Mouse (Mus musculus): Measurements from ENCODE around the gene Cpne1. TPM values are rescaled to one million over a fixed set of nuclear protein-coding genes. Genes with fewer than 3 reads are reported as not detected.

The Cpne1 gene
- total RNA-seq (2014; rRNA removed) (18.3 and 21.9 TPM in 2 replicates), polyA plus RNA-seq (2012; rRNA removed) (30.9 and 32.3 TPM in 2 replicates)

- Histone ChIP-seq H3K4me3 (ENCODE audit: insufficient read depth, low read depth, low read length) (peak within 1 kb of the TSS; percentile 99), H3K79me2 (ENCODE audit: control insufficient read depth, insufficient read depth, low read length) (peaks cover 22% of the 10 kb centered on the region; the same call in 1 of the 2 replicates), H3K27ac (replicated peaks; ENCODE audit: insufficient read depth, low read depth, low read length) (peak within 1 kb of the TSS; percentile 98), H3K27me3 (ENCODE audit: control insufficient read depth, insufficient read depth, low read length) (no peaks in the 10 kb centered on the region), H3K4me1 (ENCODE audit: control insufficient read depth, insufficient read depth, low read length) (peaks cover 8% of the 10 kb centered on the region), H3K9ac (ENCODE audit: low read depth, low read length) (peak within 1 kb of the TSS; percentile 99), H3K36me3 (ENCODE audit: control insufficient read depth, insufficient read depth, low read length) (no peaks in the 10 kb centered on the region)
- peak; percentile 71 for DNase-seq (ENCODE audit: extremely low read depth, low read depth, low spot score)
- no peak for TF ChIP-seq CTCF (IDR thresholded peaks at IDR 0.05; ENCODE audit: low read depth, low read length)
- peak; percentile 59 for TF ChIP-seq POLR2A (IDR thresholded peaks at IDR 0.05; ENCODE audit: extremely low read depth, insufficient read depth, low read length)
- WGBS: 1% methylated on average over 74 of the region's 74 CpGs
Observed at GRCm38 (mm10) chr2:156111358-156112079, at the start of gene Cpne1, which contains the start of gene Rbm12. Cpne1 (minus strand) TSS chr2:156111965. Rbm12 (minus strand) TSS chr2:156111978.

DNA sequence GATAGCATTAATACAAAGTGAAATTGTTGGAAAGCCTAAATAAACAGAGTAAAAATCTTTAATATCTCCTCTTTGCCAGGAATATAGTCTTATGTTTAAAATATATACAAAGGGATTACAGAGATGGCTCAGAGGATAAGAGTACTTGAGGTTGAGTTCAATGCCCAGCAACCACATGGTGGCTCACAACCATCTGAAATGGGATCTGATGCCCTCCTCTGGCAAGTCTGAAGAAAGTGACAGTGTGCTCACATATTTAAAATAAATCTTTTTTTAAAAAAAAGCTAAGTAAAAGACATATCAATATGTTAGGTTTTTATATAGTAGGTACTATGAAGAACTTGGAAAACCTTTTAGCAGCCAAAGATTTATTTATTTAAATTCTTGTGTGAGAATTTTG, 39.8 kb upstream of the Cpne1 start:
- no peaks in the 10 kb centered on the region for H3K27me3 ChIP-seq (ENCODE audit: control insufficient read depth, insufficient read depth, low read length)
- DNase-seq (ENCODE audit: extremely low read depth, low read depth, low spot score): no peak
- H3K27ac ChIP-seq (replicated peaks; ENCODE audit: insufficient read depth, low read depth, low read length): no peak overlapping the region

GRCm38 (mm10) chr2:156147316-156147915, 35.7 kb upstream of the Cpne1 start:
- Histone ChIP-seq H3K36me3 (ENCODE audit: control insufficient read depth, insufficient read depth, low read length) (peaks cover 45% of the 10 kb centered on the region), H3K27me3 (ENCODE audit: control insufficient read depth, insufficient read depth, low read length) (no peaks in the 10 kb centered on the region), H3K79me2 (ENCODE audit: control insufficient read depth, insufficient read depth, low read length) (no peaks in the 10 kb centered on the region), H3K9ac (ENCODE audit: low read depth, low read length) (no peak overlapping the region), H3K4me3 (ENCODE audit: insufficient read depth, low read depth, low read length) (no peak overlapping the region), H3K4me1 (ENCODE audit: control insufficient read depth, insufficient read depth, low read length) (peaks cover 4% of the 10 kb centered on the region; the same call in 1 of the 2 replicates), H3K27ac (replicated peaks; ENCODE audit: insufficient read depth, low read depth, low read length) (no peak overlapping the region)
- no peak for TF ChIP-seq CTCF (IDR thresholded peaks at IDR 0.05; ENCODE audit: low read depth, low read length)
- no peak for TF ChIP-seq POLR2A (IDR thresholded peaks at IDR 0.05; ENCODE audit: extremely low read depth, insufficient read depth, low read length)
- DNase-seq (ENCODE audit: extremely low read depth, low read depth, low spot score): no peak
- 72% methylated on average over 3 of the region's 3 CpGs for WGBS

More for the DNA sequence above, 39.8 kb upstream of the Cpne1 start:
- Histone ChIP-seq H3K79me2 (ENCODE audit: control insufficient read depth, insufficient read depth, low read length) (no peaks in the 10 kb centered on the region; the same call in 1 of the 2 replicates), H3K4me3 (ENCODE audit: insufficient read depth, low read depth, low read length) (no peak overlapping the region), H3K9ac (ENCODE audit: low read depth, low read length) (no peak overlapping the region), H3K36me3 (ENCODE audit: control insufficient read depth, insufficient read depth, low read length) (peaks cover 67% of the 10 kb centered on the region), H3K4me1 (ENCODE audit: control insufficient read depth, insufficient read depth, low read length) (peaks cover 2% of the 10 kb centered on the region; the same call in 1 of the 2 replicates)
- no peak for TF ChIP-seq POLR2A (IDR thresholded peaks at IDR 0.05; ENCODE audit: extremely low read depth, insufficient read depth, low read length)
- no peak for TF ChIP-seq CTCF (IDR thresholded peaks at IDR 0.05; ENCODE audit: low read depth, low read length)

GRCm38 (mm10) chr2:156146272-156146989, 34.7 kb upstream of the Cpne1 start:
- Histone ChIP-seq H3K79me2 (ENCODE audit: control insufficient read depth, insufficient read depth, low read length) (no peaks in the 10 kb centered on the region), H3K36me3 (ENCODE audit: control insufficient read depth, insufficient read depth, low read length) (peaks cover 40% of the 10 kb centered on the region), H3K4me3 (ENCODE audit: insufficient read depth, low read depth, low read length) (no peak overlapping the region), H3K27me3 (ENCODE audit: control insufficient read depth, insufficient read depth, low read length) (no peaks in the 10 kb centered on the region), H3K9ac (ENCODE audit: low read depth, low read length) (no peak overlapping the region), H3K27ac (replicated peaks; ENCODE audit: insufficient read depth, low read depth, low read length) (no peak overlapping the region), H3K4me1 (ENCODE audit: control insufficient read depth, insufficient read depth, low read length) (peaks cover 4% of the 10 kb centered on the region; the same call in 1 of the 2 replicates)
- no peak for TF ChIP-seq POLR2A (IDR thresholded peaks at IDR 0.05; ENCODE audit: extremely low read depth, insufficient read depth, low read length)
- no peak for TF ChIP-seq CTCF (IDR thresholded peaks at IDR 0.05; ENCODE audit: low read depth, low read length)
- DNase-seq (ENCODE audit: extremely low read depth, low read depth, low spot score): no peak
- 67% methylated on average over 5 of the region's 5 CpGs for WGBS

DNA sequence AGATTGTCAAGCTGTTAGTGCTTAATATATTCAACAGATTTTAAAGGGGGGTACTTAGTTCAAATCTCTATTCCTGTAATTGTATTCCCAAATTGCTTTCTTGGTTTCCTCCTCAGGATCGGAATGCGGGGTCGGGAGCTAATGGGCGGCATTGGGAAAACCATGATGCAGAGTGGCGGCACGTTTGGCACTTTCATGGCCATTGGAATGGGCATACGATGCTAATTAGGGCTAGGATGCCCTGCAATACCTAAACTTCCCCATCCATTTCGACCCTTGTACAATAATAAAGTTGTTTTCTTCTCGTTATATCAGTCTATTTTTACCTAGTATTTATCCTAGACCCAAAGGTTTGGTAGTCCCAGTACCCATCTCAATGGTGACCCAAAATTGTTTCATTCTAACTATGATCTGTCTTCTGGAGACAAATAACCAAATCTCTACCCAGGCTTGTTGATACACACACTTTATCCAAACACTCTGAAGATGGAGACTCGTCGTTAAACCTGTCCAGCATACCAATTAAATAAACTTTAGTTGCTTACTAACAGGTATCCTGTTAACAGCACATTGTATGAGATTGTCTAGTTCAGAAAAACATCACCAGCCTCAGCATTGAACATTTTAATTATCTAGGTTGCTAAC, 33.8 kb upstream of the Cpne1 start:
- peaks cover 4% of the 10 kb centered on the region; the same call in 1 of the 2 replicates for H3K4me1 ChIP-seq (ENCODE audit: control insufficient read depth, insufficient read depth, low read length)
- TF ChIP-seq CTCF (IDR thresholded peaks at IDR 0.05; ENCODE audit: low read depth, low read length) (no peak), POLR2A (IDR thresholded peaks at IDR 0.05; ENCODE audit: extremely low read depth, insufficient read depth, low read length) (no peak)
- no peak overlapping the region for H3K9ac ChIP-seq (ENCODE audit: low read depth, low read length)
- no peaks in the 10 kb centered on the region for H3K79me2 ChIP-seq (ENCODE audit: control insufficient read depth, insufficient read depth, low read length)
- H3K36me3 ChIP-seq (ENCODE audit: control insufficient read depth, insufficient read depth, low read length): peaks cover 34% of the 10 kb centered on the region
- 57% methylated on average over 11 of the region's 11 CpGs for WGBS
- no peak for DNase-seq (ENCODE audit: extremely low read depth, low read depth, low spot score)
- H3K27me3 ChIP-seq (ENCODE audit: control insufficient read depth, insufficient read depth, low read length): no peaks in the 10 kb centered on the region
- no peak overlapping the region for H3K27ac ChIP-seq (replicated peaks; ENCODE audit: insufficient read depth, low read depth, low read length)
- H3K4me3 ChIP-seq (ENCODE audit: insufficient read depth, low read depth, low read length): no peak overlapping the region
